Mouse (Mus musculus): Measurements from ENCODE around the gene Cox11. TPM values are rescaled to one million over a fixed set of nuclear protein-coding genes. Genes with fewer than 3 reads are reported as not detected.
A peak's percentile ranks its signal among the peaks of the same experiment; 100 is the strongest.

The Cox11 gene
- polyA plus RNA-seq (2016; fragmentation: Nextera tagmentation; extraction: Ambion mirVana) = 33.3 and 41.7 TPM in 2 replicates

- DNase-seq (ENCODE audit: low spot score) = peak; percentile 93
- no peaks in the 10 kb centered on the region for H3K9me3 ChIP-seq (replicated peaks)
- H3K27ac ChIP-seq = peak within 1 kb of the TSS; percentile 98
- peak within 1 kb of the TSS; percentile 84 for H3K4me3 ChIP-seq
- H3K36me3 ChIP-seq = peaks cover 29% of the 10 kb centered on the region
- peaks cover 14% of the 10 kb centered on the region for H3K4me1 ChIP-seq
- under 1% methylated on average over 48 of the region's 48 CpGs for WGBS
- no peaks in the 10 kb centered on the region for H3K27me3 ChIP-seq (ENCODE audit: low read depth, poor library complexity, severe bottlenecking)
Measured at GRCm38 (mm10) chr11:90637440-90638311, at the start of gene Cox11, which contains the start of gene Stxbp4. Gene Cox11, plus strand, starts transcription at chr11:90638173. Gene Stxbp4, minus strand, starts transcription at chr11:90638084.

GRCm38 (mm10) chr11:90590996-90591395 is 47.0 kb upstream of the Cox11 start:
- DNase-seq (ENCODE audit: low spot score) = no peak
- peaks cover 71% of the 10 kb centered on the region for H3K36me3 ChIP-seq
- H3K9me3 ChIP-seq (replicated peaks) = no peaks in the 10 kb centered on the region
- no peak overlapping the region for H3K4me3 ChIP-seq
- no peaks in the 10 kb centered on the region for H3K4me1 ChIP-seq
- WGBS = 97% methylated on average over 1 of the region's 1 CpGs
- H3K27ac ChIP-seq = no peak overlapping the region
- H3K27me3 ChIP-seq (ENCODE audit: low read depth, poor library complexity, severe bottlenecking) = no peaks in the 10 kb centered on the region

GRCm38 (mm10) chr11:90595826-90596225 is 42.1 kb upstream of the Cox11 start:
- no peak for DNase-seq (ENCODE audit: low spot score)
- H3K36me3 ChIP-seq = peaks cover 69% of the 10 kb centered on the region
- 89% methylated on average over 1 of the region's 1 CpGs for WGBS
- no peaks in the 10 kb centered on the region for H3K9me3 ChIP-seq (replicated peaks)
- H3K27me3 ChIP-seq (ENCODE audit: low read depth, poor library complexity, severe bottlenecking) = no peaks in the 10 kb centered on the region
- no peaks in the 10 kb centered on the region for H3K4me1 ChIP-seq
- H3K4me3 ChIP-seq = no peak overlapping the region
- H3K27ac ChIP-seq = no peak overlapping the region

- Histone ChIP-seq H3K27me3 (ENCODE audit: low read depth, poor library complexity, severe bottlenecking) (no peaks in the 10 kb centered on the region), H3K4me3 (no peak overlapping the region), H3K9me3 (replicated peaks) (no peaks in the 10 kb centered on the region), H3K36me3 (peaks cover 85% of the 10 kb centered on the region), H3K27ac (no peak overlapping the region), H3K4me1 (no peaks in the 10 kb centered on the region)
- no peak for DNase-seq (ENCODE audit: low spot score)
- 91% methylated on average over 2 of the region's 2 CpGs for WGBS
Measured at GRCm38 (mm10) chr11:90603066-90603465, 34.9 kb upstream of the Cox11 start.

GRCm38 (mm10) chr11:90612118-90612517 is 25.9 kb upstream of the Cox11 start:
- Histone ChIP-seq H3K9me3 (replicated peaks) (no peaks in the 10 kb centered on the region), H3K4me1 (no peaks in the 10 kb centered on the region), H3K36me3 (peaks cover 66% of the 10 kb centered on the region), H3K4me3 (no peak overlapping the region), H3K27me3 (ENCODE audit: low read depth, poor library complexity, severe bottlenecking) (no peaks in the 10 kb centered on the region), H3K27ac (no peak overlapping the region)
- no peak for DNase-seq (ENCODE audit: low spot score)

GRCm38 (mm10) chr11:90614743-90615142 is 23.2 kb upstream of the Cox11 start:
- no peak for DNase-seq (ENCODE audit: low spot score)
- peaks cover 67% of the 10 kb centered on the region for H3K36me3 ChIP-seq
- H3K9me3 ChIP-seq (replicated peaks) = no peaks in the 10 kb centered on the region
- no peak overlapping the region for H3K4me3 ChIP-seq
- whole genome bisulfite sequencing = 89% methylated on average over 6 of the region's 6 CpGs
- no peak overlapping the region for H3K27ac ChIP-seq
- H3K4me1 ChIP-seq = no peaks in the 10 kb centered on the region
- no peaks in the 10 kb centered on the region for H3K27me3 ChIP-seq (ENCODE audit: low read depth, poor library complexity, severe bottlenecking)

GRCm38 (mm10) chr11:90616431-90616830 is 21.5 kb upstream of the Cox11 start:
- no peak for DNase-seq (ENCODE audit: low spot score)
- Histone ChIP-seq H3K36me3 (peaks cover 69% of the 10 kb centered on the region), H3K27ac (no peak overlapping the region), H3K4me1 (no peaks in the 10 kb centered on the region), H3K4me3 (no peak overlapping the region), H3K27me3 (ENCODE audit: low read depth, poor library complexity, severe bottlenecking) (no peaks in the 10 kb centered on the region), H3K9me3 (replicated peaks) (no peaks in the 10 kb centered on the region)

GRCm38 (mm10) chr11:90622044-90622443 is 15.9 kb upstream of the Cox11 start:
- no peak for DNase-seq (ENCODE audit: low spot score)
- 94% methylated on average over 12 of the region's 12 CpGs for WGBS
- no peak overlapping the region for H3K4me3 ChIP-seq
- no peak overlapping the region for H3K27ac ChIP-seq
- H3K36me3 ChIP-seq = peaks cover 41% of the 10 kb centered on the region
- no peaks in the 10 kb centered on the region for H3K9me3 ChIP-seq (replicated peaks)
- H3K4me1 ChIP-seq = no peaks in the 10 kb centered on the region
- H3K27me3 ChIP-seq (ENCODE audit: low read depth, poor library complexity, severe bottlenecking) = no peaks in the 10 kb centered on the region

GRCm38 (mm10) chr11:90622500-90622899 is 15.5 kb upstream of the Cox11 start:
- H3K9me3 ChIP-seq (replicated peaks) = no peaks in the 10 kb centered on the region
- DNase-seq (ENCODE audit: low spot score) = no peak
- H3K27me3 ChIP-seq (ENCODE audit: low read depth, poor library complexity, severe bottlenecking) = no peaks in the 10 kb centered on the region
- H3K4me3 ChIP-seq = no peak overlapping the region
- H3K36me3 ChIP-seq = peaks cover 40% of the 10 kb centered on the region
- no peak overlapping the region for H3K27ac ChIP-seq
- no peaks in the 10 kb centered on the region for H3K4me1 ChIP-seq
- 95% methylated on average over 7 of the region's 7 CpGs for WGBS

- no peaks in the 10 kb centered on the region for H3K27me3 ChIP-seq (ENCODE audit: low read depth, poor library complexity, severe bottlenecking)
- no peak for DNase-seq (ENCODE audit: low spot score)
- peaks cover 31% of the 10 kb centered on the region for H3K36me3 ChIP-seq
- no peak overlapping the region for H3K27ac ChIP-seq
- H3K4me1 ChIP-seq = no peaks in the 10 kb centered on the region
- no peaks in the 10 kb centered on the region for H3K9me3 ChIP-seq (replicated peaks)
- 68% methylated on average over 6 of the region's 6 CpGs for WGBS
- H3K4me3 ChIP-seq = no peak overlapping the region
Measured at GRCm38 (mm10) chr11:90623477-90623876, 14.5 kb upstream of the Cox11 start.

GRCm38 (mm10) chr11:90625174-90625573 is 12.8 kb upstream of the Cox11 start:
- WGBS = 90% methylated on average over 1 of the region's 1 CpGs
- peaks cover 29% of the 10 kb centered on the region for H3K36me3 ChIP-seq
- H3K4me3 ChIP-seq = no peak overlapping the region
- no peaks in the 10 kb centered on the region for H3K27me3 ChIP-seq (ENCODE audit: low read depth, poor library complexity, severe bottlenecking)
- H3K9me3 ChIP-seq (replicated peaks) = no peaks in the 10 kb centered on the region
- no peaks in the 10 kb centered on the region for H3K4me1 ChIP-seq
- no peak overlapping the region for H3K27ac ChIP-seq
- DNase-seq (ENCODE audit: low spot score) = no peak

- Histone ChIP-seq H3K27me3 (ENCODE audit: low read depth, poor library complexity, severe bottlenecking) (no peaks in the 10 kb centered on the region), H3K4me1 (no peaks in the 10 kb centered on the region), H3K9me3 (replicated peaks) (no peaks in the 10 kb centered on the region), H3K4me3 (no peak overlapping the region), H3K36me3 (peaks cover 17% of the 10 kb centered on the region), H3K27ac (no peak overlapping the region)
- WGBS = 86% methylated on average over 1 of the region's 1 CpGs
- DNase-seq (ENCODE audit: low spot score) = no peak
Measured at GRCm38 (mm10) chr11:90627751-90628150, 10.2 kb upstream of the Cox11 start.

- Histone ChIP-seq H3K9me3 (replicated peaks) (no peaks in the 10 kb centered on the region), H3K4me3 (no peak overlapping the region), H3K36me3 (peaks cover 23% of the 10 kb centered on the region), H3K27me3 (ENCODE audit: low read depth, poor library complexity, severe bottlenecking) (no peaks in the 10 kb centered on the region), H3K27ac (no peak overlapping the region), H3K4me1 (peaks cover 10% of the 10 kb centered on the region)
- DNase-seq (ENCODE audit: low spot score) = no peak
- 94% methylated on average over 2 of the region's 2 CpGs for WGBS
Measured at GRCm38 (mm10) chr11:90632480-90632879, 5.5 kb upstream of the Cox11 start.

Measured in limb, embryonic 10.5 days (tissue).